Mouse (Mus musculus) heart, postnatal 0 days (tissue): ENCODE data around the gene Tph2.
A peak's percentile ranks its signal among the peaks of the same experiment; 100 is the strongest.

Experiments used
- CTCF ChIP-seq: IDR thresholded peaks from 2 replicates; pipeline ENCODE4 v1.5.1; 2016; ENCODE audit warnings: antibody characterized with exemption, control low read depth, low read depth
- EP300 ChIP-seq: IDR thresholded peaks from 2 replicates; pipeline ENCODE4 v1.6.1; 2016; ENCODE audit warnings: antibody characterized with exemption, low read depth

DNA sequence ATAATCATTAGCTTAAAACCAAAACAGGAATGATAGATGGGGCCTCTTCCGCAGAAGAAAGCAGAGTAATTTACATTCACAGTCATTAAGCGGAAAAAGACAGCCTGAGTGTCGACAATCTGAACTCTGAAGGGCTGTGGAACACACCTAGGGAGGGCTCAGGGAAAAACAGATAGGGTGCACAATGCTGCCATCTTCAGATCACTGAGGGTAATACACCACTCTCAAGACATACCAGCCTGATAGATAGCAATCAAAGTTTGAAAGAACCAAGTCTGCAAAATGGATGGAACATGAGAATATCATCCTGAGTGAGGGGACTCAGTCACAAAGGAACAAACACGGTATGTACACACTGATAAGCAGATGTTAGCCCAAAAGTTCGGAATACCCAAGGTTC lies 87.7 kb downstream of the Tph2 start:
- TF ChIP-seq EP300 = no peak
- TF ChIP-seq CTCF = peak; percentile 65
